Mouse (Mus musculus): Measurements from ENCODE around the gene Pgm2l1. TPM values are rescaled to one million over a fixed set of nuclear protein-coding genes. Genes with fewer than 3 reads are reported as not detected.

Gene Pgm2l1
- polyA plus RNA-seq, 1 experiment, result 0.28 TPM

Other genes starting within 250 kb of the Pgm2l1 start
- gene Rnf169, start 246.9 kb upstream of the Pgm2l1 start, polyA plus RNA-seq (2012; fragmentation: generic; extraction: Trizol), result 3.0 TPM
- not detected for gene Chrdl2, start 221.2 kb upstream of the Pgm2l1 start, polyA plus RNA-seq (2012; fragmentation: generic; extraction: Trizol)
- gene Pold3, start 105.8 kb upstream of the Pgm2l1 start, polyA plus RNA-seq (2012; fragmentation: generic; extraction: Trizol), result 7.4 TPM
- 3.1 TPM for gene Lipt2, start 68.1 kb upstream of the Pgm2l1 start, polyA plus RNA-seq (2012; fragmentation: generic; extraction: Trizol)
- gene Kcne3, start 50.9 kb upstream of the Pgm2l1 start, polyA plus RNA-seq (2012; fragmentation: generic; extraction: Trizol), result not detected
- gene P4ha3, start 58.1 kb downstream of the Pgm2l1 start, polyA plus RNA-seq (2012; fragmentation: generic; extraction: Trizol), result 2.9 TPM
- 6.0 TPM for gene C2cd3, start 144.8 kb downstream of the Pgm2l1 start, polyA plus RNA-seq (2012; fragmentation: generic; extraction: Trizol)
- 46.8 TPM for gene Ppme1, start 144.9 kb downstream of the Pgm2l1 start, polyA plus RNA-seq (2012; fragmentation: generic; extraction: Trizol)
- gene Ucp3, start 245.6 kb downstream of the Pgm2l1 start, polyA plus RNA-seq (2012; fragmentation: generic; extraction: Trizol), result 2.2 TPM

All from myocyte (in vitro differentiated cells).